Mouse (Mus musculus): ENCODE measurements around the gene Gm7879.

The Gm7879 gene

DNA sequence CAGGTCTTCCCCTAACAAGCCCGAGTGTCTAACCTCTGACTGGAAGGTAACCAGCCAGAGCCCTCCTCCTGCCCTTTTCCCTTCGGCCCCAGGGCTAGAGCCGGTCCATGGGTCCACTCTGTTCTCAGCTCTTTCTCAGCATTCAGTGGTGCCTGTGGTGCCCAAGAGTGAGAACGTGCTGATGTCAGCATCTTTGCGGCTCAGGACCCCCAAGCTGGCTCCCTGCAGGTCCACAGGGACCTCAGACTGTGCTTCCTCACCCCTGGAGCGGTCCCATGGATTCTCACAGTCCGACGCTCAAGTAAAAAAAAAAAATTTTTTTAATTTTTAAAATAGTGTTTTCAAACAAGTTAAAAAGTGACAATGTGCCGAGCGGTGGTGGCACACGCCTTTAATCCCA lies 8.9 kb downstream of the Gm7879 start:
- no peak for TF ChIP-seq GATA4 (IDR thresholded peaks at IDR 0.05; ENCODE audit: insufficient replicate concordance, low read length)

DNA sequence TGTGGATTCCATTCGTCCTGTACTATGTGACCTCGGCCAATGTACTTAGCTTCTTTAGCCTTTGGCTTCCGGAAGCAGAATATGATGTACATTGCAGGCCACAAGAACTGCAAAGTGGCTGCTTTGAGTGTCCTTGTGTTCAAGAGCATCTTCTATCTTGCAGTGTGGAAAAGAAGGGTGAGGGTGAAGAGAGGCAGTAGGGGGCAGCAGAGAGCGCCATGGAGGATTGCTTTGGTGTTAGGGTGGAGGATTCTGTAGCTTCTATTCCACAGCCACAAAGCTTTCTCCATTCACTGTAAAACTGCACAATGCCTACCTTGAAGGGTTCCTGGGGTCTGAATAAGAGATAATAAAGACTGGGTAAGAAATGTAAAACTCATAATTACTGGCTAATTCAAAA lies 11.0 kb downstream of the Gm7879 start:
- no peak for TF ChIP-seq GATA4 (IDR thresholded peaks at IDR 0.05; ENCODE audit: insufficient replicate concordance, low read length)

DNA sequence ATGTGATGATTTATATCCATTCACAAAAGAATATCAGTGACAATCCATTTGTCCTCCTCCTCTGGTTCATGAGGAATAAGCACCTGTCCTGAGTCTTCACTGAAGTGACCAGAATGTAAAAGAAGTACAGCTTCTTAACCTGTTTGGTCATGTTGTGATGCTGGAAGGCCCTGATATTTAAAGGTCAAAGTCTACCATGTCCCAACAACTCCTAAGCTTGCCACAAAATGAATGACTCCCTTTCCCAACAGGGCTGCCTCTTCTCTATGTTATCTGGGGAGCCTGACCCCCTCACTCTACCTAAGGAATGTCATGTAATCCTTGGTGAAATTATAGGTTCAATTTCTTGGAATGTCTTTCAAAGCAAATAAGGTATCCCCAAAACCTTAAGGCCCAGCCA lies 14.8 kb downstream of the Gm7879 start:
- no peak for TF ChIP-seq GATA4 (IDR thresholded peaks at IDR 0.05; ENCODE audit: insufficient replicate concordance, low read length)

DNA sequence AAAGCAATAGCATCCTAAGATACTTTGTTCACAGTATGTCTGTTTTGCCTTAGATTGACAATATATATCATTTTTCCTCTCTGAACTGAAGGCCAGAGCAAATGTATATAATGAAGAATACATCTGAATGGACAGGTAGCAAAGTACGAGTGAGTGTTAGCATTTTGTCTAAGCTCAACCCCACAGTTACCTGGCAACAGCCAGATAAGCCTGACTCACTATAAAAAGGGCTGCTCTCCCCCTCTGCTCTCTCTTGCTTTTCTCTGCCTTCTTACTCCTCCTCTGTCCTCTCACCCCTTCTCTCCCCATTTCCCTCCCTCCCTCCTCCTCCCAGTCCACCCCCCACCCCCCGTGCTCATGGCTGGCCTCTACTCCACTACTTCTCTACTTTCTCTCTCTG lies 20.3 kb downstream of the Gm7879 start:
- no peak for TF ChIP-seq GATA4 (IDR thresholded peaks at IDR 0.05; ENCODE audit: insufficient replicate concordance, low read length)

DNA sequence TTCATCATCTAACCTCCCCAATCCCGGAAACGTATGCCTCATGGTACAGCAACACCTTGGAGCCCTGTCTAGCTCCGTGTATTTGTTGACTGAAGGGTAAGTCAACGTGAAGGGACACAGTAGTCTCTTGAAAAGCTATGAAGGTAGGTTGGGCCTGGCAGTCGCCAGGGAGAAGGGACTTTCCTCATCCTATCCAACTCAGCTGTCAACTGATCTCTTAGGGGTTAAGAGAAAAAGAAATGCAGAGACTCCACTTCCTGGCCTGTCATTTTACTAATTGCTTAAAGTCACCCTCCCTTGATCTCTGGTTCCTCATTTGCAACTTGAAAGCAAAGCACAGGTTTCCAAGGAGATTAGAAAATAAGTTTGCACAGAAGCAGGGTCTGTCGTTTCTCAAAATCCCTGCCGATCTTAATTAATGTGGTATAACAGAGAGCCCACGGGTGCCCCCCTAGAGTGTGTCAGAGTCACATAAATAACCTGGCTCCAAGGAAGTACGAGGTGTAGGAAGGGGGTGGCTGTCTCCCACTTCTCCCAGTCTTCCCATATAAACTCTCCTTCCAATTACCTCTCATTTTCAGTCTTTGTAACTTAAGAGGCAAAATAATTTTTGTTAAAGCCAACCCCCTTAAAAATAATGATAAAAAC lies 34.5 kb downstream of the Gm7879 start:
- no peak for TF ChIP-seq GATA4 (IDR thresholded peaks at IDR 0.05; ENCODE audit: insufficient replicate concordance, low read length)

DNA sequence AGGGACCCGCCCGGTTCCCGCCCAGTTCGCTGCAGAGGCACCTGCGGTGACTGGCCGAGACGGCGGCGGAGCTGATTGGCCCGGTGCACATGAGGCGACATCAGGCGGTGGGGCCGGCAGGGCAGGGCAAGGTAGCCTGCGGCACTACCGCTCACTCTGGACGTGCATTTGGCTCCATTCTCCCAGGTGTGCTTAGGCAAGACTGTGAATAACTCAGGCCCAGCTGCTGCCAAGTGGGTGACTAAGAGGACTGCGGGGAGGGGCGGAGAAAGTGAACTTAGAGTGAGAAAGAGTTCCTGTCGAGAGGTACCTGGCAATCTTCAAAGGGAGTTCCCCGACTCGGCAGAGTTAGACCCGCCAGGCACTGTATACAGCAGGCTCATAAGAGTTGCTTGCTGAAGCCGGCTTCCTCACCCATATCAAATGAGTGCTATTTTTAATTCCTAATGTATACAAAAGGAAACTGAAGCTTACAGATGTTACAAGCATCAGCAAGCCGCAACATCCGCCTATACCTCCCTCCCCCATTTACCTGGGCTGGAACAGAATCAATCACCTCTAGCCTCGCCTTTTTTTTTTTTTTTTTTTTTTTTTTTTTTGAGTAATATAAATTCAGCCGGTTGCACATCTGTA lies 35.3 kb downstream of the Gm7879 start:
- no peak; the same call in 1 of the 2 replicates for TF ChIP-seq GATA4 (IDR thresholded peaks at IDR 0.05; ENCODE audit: insufficient replicate concordance, low read length)

DNA sequence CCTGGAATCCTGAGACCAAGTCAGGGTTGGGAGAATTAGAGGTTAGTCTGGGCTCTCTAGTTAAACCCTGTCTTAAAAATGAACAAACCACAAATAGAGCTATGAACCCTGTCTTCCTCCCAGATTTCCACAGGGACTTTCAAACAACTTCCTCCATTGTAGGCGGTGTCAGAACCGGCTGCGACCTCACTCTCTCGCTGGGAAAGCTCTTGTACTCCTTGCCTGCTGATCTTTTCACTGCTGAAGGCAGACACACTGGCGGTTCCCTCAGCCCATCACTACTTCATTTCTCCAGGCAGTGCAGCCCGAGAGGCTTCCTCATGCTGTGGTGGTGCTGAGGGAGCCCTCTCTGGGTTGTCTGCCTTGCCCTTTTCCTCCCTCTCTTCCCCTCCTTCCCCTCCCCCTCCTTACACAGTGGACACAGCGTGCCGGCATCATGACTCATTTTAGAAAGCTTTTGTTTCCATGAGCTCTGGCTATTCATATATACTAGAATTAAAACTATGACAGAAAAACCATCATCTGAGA lies 35.9 kb downstream of the Gm7879 start:
- TF ChIP-seq GATA4 (IDR thresholded peaks at IDR 0.05; ENCODE audit: insufficient replicate concordance, low read length) = no peak

DNA sequence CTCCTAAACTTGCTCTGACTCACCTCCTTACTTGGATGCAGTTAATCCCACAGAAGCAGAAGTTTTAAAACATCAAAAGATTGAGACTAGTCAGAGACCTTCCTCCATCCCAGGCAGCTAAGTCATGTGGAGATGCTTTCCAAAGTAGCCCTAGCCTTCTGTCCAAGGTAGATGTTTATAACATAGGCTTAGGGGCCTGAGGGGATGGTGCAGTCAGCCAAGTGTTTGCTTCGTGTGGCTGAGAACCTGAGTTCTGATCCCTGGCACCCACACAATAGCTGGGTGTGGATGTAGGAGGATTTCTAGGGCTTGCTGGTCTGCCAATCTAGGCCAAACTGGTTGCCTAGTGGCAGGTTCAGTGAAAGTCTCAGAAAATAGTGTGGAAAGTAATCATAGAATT lies 40.3 kb downstream of the Gm7879 start:
- TF ChIP-seq GATA4 (IDR thresholded peaks at IDR 0.05; ENCODE audit: insufficient replicate concordance, low read length) = no peak

DNA sequence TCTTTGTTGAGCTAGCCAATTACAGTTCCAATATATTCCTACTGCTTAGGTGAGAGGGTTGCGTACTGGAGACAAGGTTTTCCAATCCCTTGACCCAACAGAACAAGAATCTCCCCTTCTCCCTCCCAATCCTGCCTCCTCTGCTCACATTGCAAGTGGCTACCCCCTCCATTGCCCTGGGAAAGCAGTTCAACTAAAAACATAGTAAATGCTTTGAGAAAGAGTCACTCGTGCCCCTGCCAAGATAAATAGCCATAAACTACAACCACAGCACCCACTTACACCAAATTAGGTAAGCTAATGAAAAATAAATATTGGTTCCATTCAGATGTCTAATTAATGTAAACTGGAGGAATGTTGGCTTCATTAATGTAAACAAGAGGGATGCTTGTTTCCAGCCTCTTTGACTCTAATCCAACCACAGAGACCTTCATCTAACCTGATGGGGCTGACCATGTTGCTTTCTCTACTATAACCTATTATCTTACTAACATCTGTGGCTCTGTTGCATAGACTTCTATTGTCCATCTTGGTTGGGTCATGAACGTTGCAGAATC lies 47.0 kb downstream of the Gm7879 start:
- TF ChIP-seq GATA4 (IDR thresholded peaks at IDR 0.05; ENCODE audit: insufficient replicate concordance, low read length) = no peak

DNA sequence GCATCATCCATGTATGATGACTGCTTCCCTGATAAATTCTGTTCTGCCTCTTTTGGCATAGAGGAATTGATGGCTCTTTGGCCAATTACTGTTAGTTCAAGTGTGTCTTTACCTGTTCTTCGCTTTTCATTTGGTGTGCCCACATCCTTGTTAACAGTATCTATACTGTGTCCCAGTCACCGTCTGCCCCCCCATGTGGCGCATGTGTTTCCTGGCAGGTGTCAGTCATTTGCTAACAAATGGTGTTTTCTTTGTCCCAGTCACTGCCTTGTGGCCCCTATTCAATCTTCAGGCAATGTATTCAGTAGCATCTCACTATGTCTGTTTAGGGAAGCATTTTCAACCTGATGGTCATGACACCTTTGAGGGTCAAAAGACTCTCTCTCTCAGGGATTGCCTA lies 48.1 kb downstream of the Gm7879 start:
- no peak for TF ChIP-seq GATA4 (IDR thresholded peaks at IDR 0.05; ENCODE audit: insufficient replicate concordance, low read length)

Data from liver, adult (tissue).